Mouse (Mus musculus) G1E (cell line): ENCODE results near the gene Tnfrsf26.

ENCODE experiments used
- CTCF ChIP-seq: IDR thresholded peaks from 2 replicates; pipeline ENCODE4 v1.5.1; 2012; ENCODE audit warnings: low read depth, low read length, inconsistent platforms, mixed read lengths
- TAL1 ChIP-seq: conservative IDR thresholded peaks from 2 replicates; pipeline ENCODE4 v1.6.1; 2012; ENCODE audit warnings: low read depth, low read length, inconsistent platforms, mixed read lengths

GRCm38 (mm10) chr7:143627555-143628286 lies 801 bp downstream of the Tnfrsf26 start:
- TF ChIP-seq CTCF (no peak), TAL1 (no peak)
